Mouse (Mus musculus) hindbrain, embryonic 15.5 days (tissue): Measurements from ENCODE around the gene Gpx3. TPM values are rescaled to one million over a fixed set of nuclear protein-coding genes. Genes with fewer than 3 reads are reported as not detected.
"Not testable (repeated sequence)": the region's sequence is repeated elsewhere in the genome, so short reads cannot be mapped to it uniquely, and the experiment has no call there.

Experiments used
- ATAC-seq: fragments of 200-750 bp; cut with Nextera tagmentation; 2 replicates; pipeline ENCODE4 v1.8.0; 2017; ENCODE audit warnings: low read depth, moderate number of reproducible peaks, moderate TSS enrichment; ENCODE audit not compliant: low FRiP score
- H3K27ac ChIP-seq: fragments of 300-500 bp; sonication (generic); replicated peaks from 2 replicates; pipeline ENCODE4 v1.5.1; 2015; ENCODE audit warnings: mild to moderate bottlenecking, inconsistent platforms
- H3K27me3 ChIP-seq: fragments of 300-500 bp; sonication (generic); 2 replicates; pipeline ENCODE4 v1.6.1; 2015; ENCODE audit warnings: control low read depth, inconsistent platforms
- H3K36me3 ChIP-seq: fragments of 300-500 bp; sonication (generic); 2 replicates; pipeline ENCODE4 v1.6.1; 2015; ENCODE audit warnings: control low read depth, inconsistent platforms
- H3K4me1 ChIP-seq: fragments of 300-500 bp; sonication (generic); replicated peaks from 2 replicates; pipeline ENCODE4 v1.6.1; 2015; ENCODE audit warnings: control low read depth, inconsistent platforms
- H3K4me2 ChIP-seq: fragments of 300-500 bp; sonication (generic); 2 replicates; pipeline ENCODE4 v1.6.1; 2015; ENCODE audit warnings: moderate library complexity, mild to moderate bottlenecking, inconsistent platforms
- H3K4me3 ChIP-seq: fragments of 300-500 bp; sonication (generic); 2 replicates; pipeline ENCODE4 v1.5.1; 2015; ENCODE audit warnings: mild to moderate bottlenecking, inconsistent platforms
- H3K9ac ChIP-seq: fragments of 300-500 bp; sonication (generic); 2 replicates; pipeline ENCODE4 v1.6.1; 2015; ENCODE audit warnings: inconsistent platforms
- H3K9me3 ChIP-seq: fragments of 300-500 bp; sonication (generic); 2 replicates; pipeline ENCODE4 v1.6.1; 2016; ENCODE audit warnings: control low read depth, inconsistent platforms
- WGBS: fragments of 180-500 bp; shearing (Covaris S2); methylation state at CpG from one replicate; pipeline ENCODE4 v1.1.7; 2015; 5-methylcytosine and 5-hydroxymethylcytosine counted together
- polyA plus RNA-seq: library from polyadenylated mRNA; unstranded; fragments of >200 nt; fragmentation: Nextera tagmentation; extraction: Ambion mirVana; gene quantifications from 2 replicates; pipeline ENCODE4 v1.2.1, GENCODE M21; 2015

Gene Gpx3
- polyA plus RNA-seq: 63.5 and 67.4 TPM in 2 replicates

GRCm38 (mm10) chr11:54902333-54903323 is at the start of gene Gpx3:
Gene Gpx3 (plus strand): TSS chr11:54902453.
- 15% methylated on average over 43 of the region's 45 CpGs for WGBS
- peak; percentile 94 for ATAC-seq
- Histone ChIP-seq H3K9ac (peak within 1 kb of the TSS; percentile 52), H3K4me3 (peak within 1 kb of the TSS; percentile 50), H3K36me3 (no peaks in the 10 kb centered on the region), H3K27ac (no peak within 1 kb of the TSS), H3K9me3 (no peaks in the 10 kb centered on the region), H3K4me1 (peaks cover 17% of the 10 kb centered on the region; the same call in 1 of the 2 replicates), H3K4me2 (peak within 1 kb of the TSS; percentile 82), H3K27me3 (no peaks in the 10 kb centered on the region)

DNA sequence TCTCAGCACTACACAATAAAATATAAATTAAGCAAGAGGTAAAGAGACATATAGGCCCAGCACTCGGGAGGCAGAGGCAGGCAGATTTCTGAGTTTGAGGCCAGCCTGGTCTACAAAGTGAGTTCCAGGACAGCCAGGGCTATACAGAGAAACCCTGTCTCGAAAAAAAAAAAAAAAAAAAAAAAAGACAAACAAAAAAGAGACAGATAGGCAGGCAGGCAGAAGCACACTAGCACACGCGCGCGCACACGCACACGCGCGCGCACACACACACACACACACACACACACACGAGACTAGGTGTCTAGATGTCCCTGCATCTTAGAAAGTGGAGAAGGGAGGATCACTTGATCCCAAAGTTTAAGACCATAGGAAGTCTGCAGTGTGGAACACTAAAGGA is 43.4 kb upstream of the Gpx3 start:
- not testable (repeated sequence) for ATAC-seq, H3K27ac ChIP-seq, H3K27me3 ChIP-seq, H3K4me2 ChIP-seq, H3K9me3 ChIP-seq, H3K36me3 ChIP-seq, H3K4me3 ChIP-seq, H3K9ac ChIP-seq
- peaks cover 17% of the 10 kb centered on the region for H3K4me1 ChIP-seq
- 98% methylated on average over 12 of the region's 12 CpGs for WGBS

DNA sequence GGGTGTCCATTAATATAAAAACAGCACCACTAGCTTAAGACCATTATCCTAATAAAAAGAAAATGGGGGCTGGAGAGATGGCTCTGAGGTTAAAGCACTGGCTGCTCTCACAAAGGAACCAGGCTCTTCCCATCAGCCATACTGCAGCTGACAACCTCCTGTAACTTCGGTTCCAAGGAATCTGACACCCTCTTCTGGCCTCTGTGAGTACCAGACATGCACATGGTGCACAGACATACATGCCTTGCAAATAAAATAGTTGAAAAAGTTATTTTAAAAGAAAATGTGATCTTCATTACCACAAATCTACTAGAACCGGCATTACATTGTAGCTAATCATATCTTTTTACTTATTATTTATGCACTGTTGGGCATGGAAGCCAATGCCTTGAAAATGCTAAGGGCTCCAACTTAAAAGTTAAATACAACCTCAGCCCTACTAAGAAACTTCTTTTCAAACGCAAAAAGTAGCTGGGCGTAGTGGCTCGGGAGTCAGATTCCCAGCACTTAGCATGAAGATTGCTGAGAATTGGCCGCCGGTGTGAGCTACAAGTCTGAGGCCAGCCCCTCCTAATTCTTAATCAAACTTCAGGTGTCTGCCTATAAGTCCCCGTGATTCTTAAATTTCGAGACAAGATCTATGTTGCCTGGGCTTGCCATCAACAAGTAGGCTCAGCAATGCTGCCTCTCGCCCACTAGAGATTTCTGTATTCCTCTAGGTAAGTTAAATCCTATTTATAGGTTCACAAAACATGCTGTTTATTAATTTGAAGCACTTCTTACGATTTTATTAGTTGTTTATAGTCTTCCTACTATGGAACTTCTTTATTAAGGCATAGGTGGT is 42.7 kb upstream of the Gpx3 start:
- no peak for ATAC-seq

GRCm38 (mm10) chr11:54860256-54861038 is 41.8 kb upstream of the Gpx3 start, which contains the start of gene Lyrm7:
Gene Lyrm7 (minus strand): TSS chr11:54860916.
- Histone ChIP-seq H3K4me2 (peak within 1 kb of the TSS; percentile 83), H3K9me3 (no peaks in the 10 kb centered on the region), H3K27me3 (no peaks in the 10 kb centered on the region), H3K9ac (peak within 1 kb of the TSS; percentile 72), H3K27ac (peak within 1 kb of the TSS; percentile 94), H3K4me1 (peaks cover 19% of the 10 kb centered on the region), H3K4me3 (peak within 1 kb of the TSS; percentile 53), H3K36me3 (no peaks in the 10 kb centered on the region)
- WGBS: under 1% methylated on average over 42 of the region's 42 CpGs
- peak; percentile 98 for ATAC-seq

More for the DNA sequence above, 42.7 kb upstream of the Gpx3 start:
- H3K9me3 ChIP-seq: no peaks in the 10 kb centered on the region
- H3K27ac ChIP-seq: peak overlapping the region; percentile 81
- H3K4me3 ChIP-seq: peak overlapping the region; percentile 53
- peaks cover 17% of the 10 kb centered on the region for H3K4me1 ChIP-seq
- H3K36me3 ChIP-seq: no peaks in the 10 kb centered on the region
- peak overlapping the region; percentile 83 for H3K4me2 ChIP-seq
- H3K9ac ChIP-seq: peak overlapping the region; percentile 72
- WGBS: 26% methylated on average over 11 of the region's 11 CpGs
- no peaks in the 10 kb centered on the region for H3K27me3 ChIP-seq

DNA sequence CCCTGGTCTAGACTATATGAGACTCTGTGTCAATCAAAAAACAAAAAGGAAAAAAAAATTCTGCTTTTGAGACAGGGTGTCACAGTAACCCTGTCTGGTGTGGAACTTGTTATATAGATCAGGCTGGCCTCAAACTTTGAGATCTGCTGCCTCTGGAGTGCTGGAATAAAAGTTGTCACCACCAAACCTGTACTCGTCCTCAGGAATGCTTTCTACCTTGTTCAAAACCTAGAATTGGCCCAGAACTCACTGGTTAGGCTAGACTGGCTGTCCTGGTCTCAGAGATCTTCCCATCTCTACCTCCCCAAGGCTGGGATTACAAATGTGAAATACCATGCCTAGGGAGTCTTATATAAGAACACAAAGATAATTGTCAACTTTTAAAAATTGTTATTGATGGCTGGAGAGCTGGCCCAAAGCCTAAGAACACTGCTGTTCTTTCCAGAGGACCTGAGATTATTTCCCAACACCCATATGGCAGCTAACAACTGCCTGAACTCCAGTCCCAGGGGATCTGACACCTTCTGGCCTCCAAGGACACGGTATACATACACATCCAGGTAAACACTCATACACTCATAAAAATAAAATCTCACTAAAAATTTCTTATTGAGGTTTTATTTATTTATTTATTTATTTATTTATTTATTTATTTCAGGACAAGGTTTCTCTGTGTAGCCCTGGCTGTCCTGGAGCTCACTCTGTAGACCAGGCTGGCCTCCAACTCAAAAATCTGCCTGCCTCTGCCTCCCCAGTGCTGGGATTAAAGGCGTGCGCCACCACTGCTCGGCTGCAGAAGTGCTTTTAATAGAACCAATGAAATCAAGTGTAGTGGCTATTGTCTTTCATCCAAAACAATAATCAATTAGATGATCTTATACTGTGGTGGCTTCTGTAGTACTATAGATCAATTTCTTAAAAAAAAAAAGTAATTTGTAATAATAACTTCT is 40.5 kb upstream of the Gpx3 start:
- no peak for ATAC-seq
- Histone ChIP-seq H3K4me1 (peaks cover 24% of the 10 kb centered on the region), H3K9me3 (no peaks in the 10 kb centered on the region), H3K27ac (peak overlapping the region; percentile 94), H3K4me3 (no peak overlapping the region), H3K27me3 (no peaks in the 10 kb centered on the region), H3K36me3 (no peaks in the 10 kb centered on the region), H3K4me2 (peak overlapping the region; percentile 83), H3K9ac (no peak overlapping the region)
- 91% methylated on average over 5 of the region's 5 CpGs for WGBS

- 36% methylated on average over 10 of the region's 10 CpGs for WGBS
- no peak overlapping the region for H3K4me3 ChIP-seq
- H3K36me3 ChIP-seq: no peaks in the 10 kb centered on the region
- peaks cover 31% of the 10 kb centered on the region for H3K4me1 ChIP-seq
- no peak overlapping the region for H3K27ac ChIP-seq
- H3K9ac ChIP-seq: no peak overlapping the region
- H3K27me3 ChIP-seq: no peaks in the 10 kb centered on the region
- no peaks in the 10 kb centered on the region for H3K9me3 ChIP-seq
- H3K4me2 ChIP-seq: no peak overlapping the region
- no peak for ATAC-seq
These were observed 39.4 kb upstream of the Gpx3 start for GRCm38 (mm10) chr11:54862621-54863520.

- Histone ChIP-seq H3K4me3 (peak overlapping the region; percentile 87), H3K9ac (peak overlapping the region; percentile 98), H3K9me3 (no peaks in the 10 kb centered on the region), H3K4me2 (peak overlapping the region; percentile 69), H3K36me3 (peaks cover 10% of the 10 kb centered on the region; the same call in 1 of the 2 replicates), H3K4me1 (peaks cover 42% of the 10 kb centered on the region), H3K27me3 (no peaks in the 10 kb centered on the region), H3K27ac (peak overlapping the region; percentile 90)
- ATAC-seq: no peak
- WGBS: 76% methylated on average over 6 of the region's 6 CpGs
These were observed 36.7 kb upstream of the Gpx3 start for GRCm38 (mm10) chr11:54865330-54866085.

DNA sequence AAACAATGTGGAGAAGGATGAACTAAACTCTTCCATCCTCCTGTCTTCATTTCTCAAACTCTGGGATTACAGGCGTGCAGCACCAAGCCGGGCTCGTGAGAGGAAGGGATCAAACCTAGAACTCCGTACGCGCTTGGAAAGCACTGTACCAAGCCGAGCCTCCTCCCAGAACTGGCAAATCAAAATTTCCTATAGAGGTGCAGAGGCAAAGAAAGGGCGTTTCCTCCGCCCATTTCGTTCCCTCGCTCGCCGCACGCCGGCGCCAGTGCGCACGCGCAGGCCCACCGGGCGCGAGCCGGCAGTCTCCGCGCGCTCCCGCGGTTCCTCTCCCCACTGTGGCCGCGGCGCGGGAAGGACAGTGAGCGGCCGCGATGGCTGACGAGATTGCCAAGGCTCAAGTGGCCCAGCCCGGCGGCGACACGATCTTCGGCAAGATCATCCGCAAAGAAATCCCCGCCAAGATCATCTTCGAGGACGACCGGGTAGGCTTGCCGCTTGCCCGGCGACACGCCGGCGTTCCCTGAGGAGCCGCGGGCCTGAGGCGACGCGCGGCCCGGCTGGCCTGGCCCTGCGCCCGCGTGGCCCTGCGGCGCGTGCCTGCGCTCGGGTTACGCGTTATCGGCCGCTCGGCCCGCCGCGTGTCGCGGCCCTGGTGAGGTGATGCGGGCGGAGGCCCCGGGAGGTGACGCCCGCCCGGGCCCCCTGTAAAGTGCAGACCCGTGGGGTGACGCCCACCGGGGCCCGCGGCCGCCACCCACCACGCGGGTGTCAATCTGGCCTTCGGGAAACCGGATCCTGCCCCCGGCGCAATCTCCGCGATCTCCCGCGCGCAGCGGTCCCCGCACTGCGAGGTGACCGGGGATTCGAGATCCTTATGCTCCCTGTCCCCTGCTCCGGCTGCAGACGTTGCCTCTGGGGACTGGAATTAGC is 35.9 kb upstream of the Gpx3 start, which contains the start of gene Hint1:
Gene Hint1, plus strand, starts transcription at position 265 of the 930 bp plus-strand sequence.
- Histone ChIP-seq H3K27me3 (no peaks in the 10 kb centered on the region), H3K4me2 (peak within 1 kb of the TSS; percentile 69), H3K9me3 (no peaks in the 10 kb centered on the region)

More for the DNA sequence above, 35.9 kb upstream of the Gpx3 start, which contains the start of gene Hint1:
- peak; percentile 80 for ATAC-seq
- peak within 1 kb of the TSS; percentile 98 for H3K9ac ChIP-seq
- H3K36me3 ChIP-seq: peaks cover 17% of the 10 kb centered on the region
- under 1% methylated on average over 86 of the region's 107 CpGs for WGBS
- H3K27ac ChIP-seq: peak within 1 kb of the TSS; percentile 90
- H3K4me3 ChIP-seq: peak within 1 kb of the TSS; percentile 87
- peaks cover 37% of the 10 kb centered on the region for H3K4me1 ChIP-seq
